Mouse (Mus musculus): ENCODE measurements around the gene Rere.

GRCm38 (mm10) chr4:150414759-150415158 is 133.3 kb downstream of the Rere start:
- TF ChIP-seq CTCF (conservative IDR thresholded peaks at IDR 0.05; ENCODE audit: insufficient read depth, insufficient read length, low read depth, low read length): no peak
- TF ChIP-seq POLR2A (IDR thresholded peaks at IDR 0.05; ENCODE audit: low read depth, low read length): no peak
